Mouse (Mus musculus): ENCODE measurements around the gene Gemin5. TPM values are rescaled to one million over a fixed set of nuclear protein-coding genes. Genes with fewer than 3 reads are reported as not detected.
A peak's percentile ranks its signal among the peaks of the same experiment; 100 is the strongest.
"Not testable (repeated sequence)": the region's sequence is repeated elsewhere in the genome, so short reads cannot be mapped to it uniquely, and the experiment has no call there.

The Gemin5 gene
- total RNA-seq (2021): 10 to 100 TPM; 19.2 to 20.6 TPM

GRCm38 (mm10) chr11:58168167-58168915 is at the start of gene Gemin5:
Gene Gemin5 (minus strand): TSS chr11:58168539.
- DNase-seq (ENCODE audit: extremely low spot score in 1 of 2, low spot score in 1 of 2): peak; percentile 75 to 78

- no peak for DNase-seq (ENCODE audit: extremely low spot score in 1 of 2, low spot score in 1 of 2)
Measured at GRCm38 (mm10) chr11:58216823-58217222, 48.5 kb upstream of the Gemin5 start.

DNA sequence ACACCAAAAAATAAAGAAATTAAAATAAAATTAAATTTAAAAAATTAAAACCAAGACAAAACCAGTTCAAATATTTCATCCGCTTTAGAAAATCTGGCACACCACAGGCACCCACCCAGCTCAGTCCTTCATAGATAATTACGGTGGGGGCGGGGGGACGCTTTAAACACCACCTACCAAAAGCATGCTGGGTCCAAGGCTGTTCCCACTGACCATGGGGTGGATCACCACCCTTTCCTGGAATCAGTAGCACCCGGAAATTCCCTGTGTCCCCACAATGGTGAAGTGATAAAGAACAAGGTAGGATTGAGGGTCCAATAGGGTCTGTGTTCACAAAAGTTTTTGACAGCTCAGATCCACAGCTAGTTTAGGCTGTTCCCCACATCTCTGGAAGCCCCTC is 47.5 kb upstream of the Gemin5 start:
- DNase-seq (ENCODE audit: extremely low spot score in 1 of 2, low spot score in 1 of 2): no peak

GRCm38 (mm10) chr11:58215049-58215430 is 46.7 kb upstream of the Gemin5 start:
- DNase-seq (ENCODE audit: extremely low spot score in 1 of 2, low spot score in 1 of 2): not testable (repeated sequence)

GRCm38 (mm10) chr11:58214391-58215048 is 46.2 kb upstream of the Gemin5 start:
- DNase-seq (ENCODE audit: extremely low spot score in 1 of 2, low spot score in 1 of 2): peak in 1 of 2 experiments; percentile 16

DNA sequence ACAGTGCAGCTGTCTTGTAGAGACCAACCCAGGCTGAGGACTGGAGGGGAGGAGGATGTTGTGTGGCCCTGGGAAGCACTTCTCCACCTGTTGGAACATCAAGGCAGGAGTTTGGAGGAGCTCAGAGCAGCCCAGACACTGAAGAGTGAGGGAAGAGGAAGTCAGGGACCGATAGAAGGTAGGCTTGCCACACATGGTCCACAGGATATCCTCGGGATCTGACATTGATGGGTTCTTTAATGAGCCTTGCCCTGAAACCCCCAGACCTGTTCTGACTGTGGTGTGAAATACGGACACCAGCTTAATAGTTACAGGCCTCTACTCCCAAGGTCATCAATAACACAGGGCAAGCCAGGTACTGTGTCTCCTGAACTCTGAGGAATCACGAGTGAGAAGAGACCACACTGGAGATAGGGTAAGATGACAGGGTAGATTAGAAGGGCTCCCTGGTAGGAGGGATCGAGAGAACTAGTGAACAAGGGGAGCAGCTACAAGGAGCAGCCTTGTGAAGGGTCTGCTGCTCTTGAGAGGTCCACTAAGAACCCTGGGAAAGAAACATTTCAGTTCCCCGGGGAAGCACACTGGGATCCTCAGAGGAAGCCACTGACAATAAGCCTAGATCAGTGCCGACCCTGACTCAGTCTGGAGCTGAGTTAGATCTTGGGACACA is 45.5 kb upstream of the Gemin5 start:
- DNase-seq (ENCODE audit: extremely low spot score in 1 of 2, low spot score in 1 of 2): no peak

DNA sequence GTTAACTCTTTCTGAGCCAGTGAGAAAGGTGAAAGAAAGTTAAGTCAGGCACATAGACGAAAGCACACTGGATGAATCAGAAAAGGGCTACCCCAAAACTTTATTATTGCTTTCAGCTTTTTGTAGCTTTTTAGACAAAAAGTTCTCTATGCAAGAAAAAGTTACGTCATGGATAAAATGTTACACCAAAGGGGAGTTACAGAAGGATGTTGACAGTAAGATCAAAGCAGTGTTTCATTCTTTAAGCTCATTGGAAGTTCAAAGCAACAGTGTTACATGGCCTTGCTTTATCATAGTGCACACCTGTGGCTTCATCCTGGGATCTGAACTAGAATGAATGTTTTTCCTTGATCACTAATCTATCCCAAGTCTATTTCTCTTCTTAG is 43.3 kb upstream of the Gemin5 start:
- no peak for DNase-seq (ENCODE audit: extremely low spot score in 1 of 2, low spot score in 1 of 2)

DNA sequence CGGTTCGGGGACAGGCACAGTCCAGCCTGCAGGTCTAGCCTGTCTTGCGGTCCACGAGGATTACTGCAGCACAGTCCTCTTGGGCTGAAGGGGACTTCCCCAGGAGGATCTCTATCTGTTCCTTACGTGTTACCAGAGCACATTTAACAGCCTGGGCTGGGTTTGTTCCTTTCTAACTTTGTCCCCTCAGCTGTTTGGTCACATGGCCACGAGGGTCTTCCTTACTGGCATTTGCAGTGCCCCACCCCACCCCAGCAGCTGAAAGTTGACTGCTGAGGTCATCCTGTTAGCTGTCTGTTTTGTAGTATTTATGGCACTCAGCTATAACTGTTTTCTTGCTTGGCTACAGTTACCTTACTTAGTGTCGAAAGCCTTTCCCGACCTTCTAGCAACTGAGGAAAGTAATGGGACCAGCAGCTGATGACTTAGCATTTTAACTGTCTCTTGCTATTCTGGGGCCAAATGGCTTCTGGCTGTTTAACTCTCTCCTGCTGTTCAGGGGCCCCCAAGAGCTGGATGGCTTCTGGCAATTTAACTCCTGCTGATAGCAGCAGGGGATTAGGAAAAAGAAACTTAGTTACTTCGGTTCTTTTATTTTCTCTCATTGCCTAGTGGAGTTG is 42.8 kb upstream of the Gemin5 start:
- no peak for DNase-seq (ENCODE audit: extremely low spot score in 1 of 2, low spot score in 1 of 2)

- no peak for DNase-seq (ENCODE audit: extremely low spot score in 1 of 2, low spot score in 1 of 2)
Measured at GRCm38 (mm10) chr11:58210321-58210886, 42.1 kb upstream of the Gemin5 start.

DNA sequence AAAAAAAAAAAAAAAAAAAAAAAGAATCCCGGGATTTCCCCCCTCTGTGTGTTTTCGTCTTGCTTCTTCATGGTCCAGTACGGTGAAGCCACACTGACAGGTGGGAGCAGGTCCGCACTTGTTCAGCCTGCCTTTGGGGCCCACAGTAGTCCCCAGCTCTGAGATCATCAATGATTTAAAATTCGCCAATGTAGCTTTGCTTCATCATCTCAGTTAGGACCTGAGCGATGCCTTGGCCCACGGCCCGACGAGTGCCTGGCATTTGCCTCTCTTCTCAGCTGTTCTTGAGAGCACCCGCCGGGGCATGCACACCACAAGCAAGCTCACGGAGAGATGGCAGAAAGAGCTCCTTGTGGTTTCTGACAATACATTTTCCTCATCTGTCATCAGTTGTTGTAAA is 32.7 kb upstream of the Gemin5 start:
- no peak for DNase-seq (ENCODE audit: extremely low spot score in 1 of 2, low spot score in 1 of 2)

GRCm38 (mm10) chr11:58200226-58200625 is 31.9 kb upstream of the Gemin5 start:
- DNase-seq (ENCODE audit: extremely low spot score in 1 of 2, low spot score in 1 of 2): no peak

- DNase-seq (ENCODE audit: extremely low spot score in 1 of 2, low spot score in 1 of 2): peak; percentile 13 to 31
Measured at GRCm38 (mm10) chr11:58199229-58200037, 31.1 kb upstream of the Gemin5 start, which contains the start of the genes Igtp and Irgm2. Gene Igtp (plus strand): TSS chr11:58199556. Gene Irgm2 (plus strand): TSS chr11:58199618.

- no peak for DNase-seq (ENCODE audit: extremely low spot score in 1 of 2, low spot score in 1 of 2)
Measured at GRCm38 (mm10) chr11:58198663-58199062, 30.3 kb upstream of the Gemin5 start.

DNA sequence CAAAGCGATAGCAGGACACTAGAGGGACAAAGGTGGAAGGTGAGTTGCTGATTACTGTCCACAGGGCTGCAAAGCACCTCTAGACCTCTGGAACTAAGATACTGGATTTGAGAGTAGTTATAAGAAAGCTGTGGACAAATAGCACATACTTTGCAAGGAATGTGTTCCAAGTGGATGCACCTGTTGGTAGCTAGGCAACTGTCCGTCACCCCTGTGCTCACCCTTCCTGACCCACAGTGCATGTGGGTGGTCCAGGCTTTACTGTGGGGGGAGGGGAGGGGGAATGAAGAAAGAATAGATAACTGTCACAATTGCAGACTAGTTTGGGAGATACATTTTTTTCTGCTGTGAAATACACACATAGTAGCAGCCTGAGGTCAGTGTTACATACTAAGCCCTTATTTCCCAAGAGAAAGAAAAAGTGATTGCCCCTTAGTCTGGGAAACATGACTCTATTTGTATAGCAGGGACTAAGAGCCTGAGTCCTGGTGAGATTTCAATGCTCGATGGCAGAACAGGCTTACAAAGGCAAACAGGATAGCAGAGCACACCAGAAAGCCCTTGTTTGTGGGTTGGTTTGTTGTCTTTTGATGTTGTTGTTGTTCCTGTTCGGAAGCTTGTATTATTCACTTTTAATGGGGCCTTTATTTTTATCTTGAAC is 25.7 kb upstream of the Gemin5 start:
- no peak for DNase-seq (ENCODE audit: extremely low spot score in 1 of 2, low spot score in 1 of 2)

DNA sequence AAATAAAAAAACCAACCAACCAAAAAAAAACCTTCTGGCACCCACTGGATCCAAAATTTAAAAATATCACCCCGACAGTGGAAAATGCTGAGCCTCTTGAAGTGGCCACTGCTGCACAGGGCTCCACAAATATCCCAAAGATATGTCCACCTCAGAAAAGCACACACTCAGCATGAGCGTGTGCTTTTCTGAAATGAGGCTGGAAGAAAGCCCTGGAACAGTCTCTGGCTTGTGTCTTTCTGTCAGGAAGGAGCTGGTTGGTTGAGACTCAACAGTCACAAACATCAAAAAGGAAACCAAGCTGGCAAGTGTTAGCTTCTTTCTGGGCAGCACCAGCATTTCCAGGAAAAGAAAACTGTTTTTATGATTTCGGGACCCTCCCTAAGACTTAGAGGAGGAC is 25.0 kb upstream of the Gemin5 start:
- no peak for DNase-seq (ENCODE audit: extremely low spot score in 1 of 2, low spot score in 1 of 2)

- DNase-seq (ENCODE audit: extremely low spot score in 1 of 2, low spot score in 1 of 2): no peak
Measured at GRCm38 (mm10) chr11:58189675-58190074, 21.3 kb upstream of the Gemin5 start.

GRCm38 (mm10) chr11:58183579-58183978 is 15.2 kb upstream of the Gemin5 start:
- no peak for DNase-seq (ENCODE audit: extremely low spot score in 1 of 2, low spot score in 1 of 2)

GRCm38 (mm10) chr11:58180756-58181155 is 12.4 kb upstream of the Gemin5 start:
- no peak for DNase-seq (ENCODE audit: extremely low spot score in 1 of 2, low spot score in 1 of 2)

DNA sequence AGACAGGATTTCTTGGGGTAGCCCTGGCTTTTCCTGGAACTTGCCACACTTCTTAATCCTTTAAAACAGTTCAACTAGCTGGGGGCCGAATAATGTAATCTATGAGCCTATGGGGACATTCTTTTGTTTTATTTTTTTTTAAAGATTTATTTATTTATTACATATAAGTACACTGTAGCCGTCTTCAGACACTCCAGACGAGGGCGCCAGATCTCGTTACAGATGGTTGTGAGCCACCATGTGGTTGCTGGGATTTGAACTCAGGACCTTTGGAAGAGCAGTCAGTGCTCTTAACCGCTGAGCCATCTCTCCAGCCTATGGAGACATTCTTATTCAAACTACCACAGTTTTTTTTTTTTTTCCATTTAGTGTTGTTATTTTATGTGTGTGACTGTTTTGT is 11.6 kb upstream of the Gemin5 start:
- DNase-seq (ENCODE audit: extremely low spot score in 1 of 2, low spot score in 1 of 2): not testable (repeated sequence)

Measured in layer of hippocampus, postnatal 25 days (tissue).